Mouse (Mus musculus) stomach, embryonic 15.5 days (tissue): ENCODE results near the gene Qser1. TPM values are rescaled to one million over a fixed set of nuclear protein-coding genes. Genes with fewer than 3 reads are reported as not detected.

Experiments used
- ATAC-seq: fragments of 200-750 bp; cut with Nextera tagmentation; 2 replicates; pipeline ENCODE4 v1.8.0; 2017; ENCODE audit warnings: low read depth, moderate number of reproducible peaks, moderate TSS enrichment; ENCODE audit not compliant: insufficient read depth, low FRiP score
- H3K27ac ChIP-seq: fragments of 300-500 bp; sonication (generic); 2 replicates; pipeline ENCODE4 v1.5.1; 2015; ENCODE audit warnings: mild to moderate bottlenecking, inconsistent platforms
- H3K27me3 ChIP-seq: fragments of 300-500 bp; sonication (generic); replicated peaks from 2 replicates; pipeline ENCODE4 v1.6.1; 2015; ENCODE audit warnings: inconsistent platforms
- H3K36me3 ChIP-seq: fragments of 300-500 bp; sonication (generic); 2 replicates; pipeline ENCODE4 v1.6.1; 2015; ENCODE audit warnings: inconsistent platforms
- H3K4me1 ChIP-seq: fragments of 300-500 bp; sonication (generic); 2 replicates; pipeline ENCODE4 v1.6.1; 2015; ENCODE audit warnings: inconsistent platforms
- H3K4me2 ChIP-seq: fragments of 300-500 bp; sonication (generic); 2 replicates; pipeline ENCODE4 v1.6.1; 2015; ENCODE audit warnings: mild to moderate bottlenecking, inconsistent platforms
- H3K4me3 ChIP-seq: fragments of 300-500 bp; sonication (generic); replicated peaks from 2 replicates; pipeline ENCODE4 v1.5.1; 2015; ENCODE audit warnings: inconsistent platforms
- H3K9ac ChIP-seq: fragments of 300-500 bp; sonication (generic); 2 replicates; pipeline ENCODE4 v1.6.1; 2015; ENCODE audit warnings: inconsistent platforms
- H3K9me3 ChIP-seq: fragments of 300-500 bp; sonication (generic); 2 replicates; pipeline ENCODE4 v1.6.1; 2016; ENCODE audit warnings: inconsistent platforms
- WGBS: fragments of 180-500 bp; shearing (Covaris S2); methylation state at CpG from one replicate; pipeline ENCODE4 v1.1.7; 2015; 5-methylcytosine and 5-hydroxymethylcytosine counted together
- polyA plus RNA-seq: library from polyadenylated mRNA; unstranded; fragments of >200 nt; fragmentation: Nextera tagmentation; extraction: Ambion mirVana; gene quantifications from 2 replicates; pipeline ENCODE4 v1.2.1, GENCODE M21; 2015

Gene Qser1
- polyA plus RNA-seq, 1 experiment from 2014 or later: 7.9 TPM

DNA sequence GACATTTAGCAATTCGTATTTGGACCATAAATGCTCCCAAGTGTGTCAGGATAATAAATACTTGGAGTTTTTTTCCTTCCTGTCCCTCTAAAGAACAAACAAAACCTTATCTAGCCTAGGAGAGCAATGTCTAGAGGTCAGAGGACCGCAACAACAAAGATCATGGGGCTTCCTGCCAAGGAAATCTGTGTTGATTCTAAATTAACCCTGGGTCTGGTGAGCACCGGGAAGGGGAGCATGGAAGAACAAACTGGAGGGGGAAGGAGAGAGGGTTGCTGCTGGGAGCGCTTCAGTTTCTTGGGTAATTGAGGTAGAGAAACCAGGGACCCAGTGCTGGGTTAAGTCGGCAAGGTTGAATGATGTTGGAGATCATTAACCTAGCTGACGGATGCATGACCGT, 73.4 kb downstream of the Qser1 start:
- Histone ChIP-seq H3K36me3 (no peaks in the 10 kb centered on the region), H3K4me1 (0 out of 2 replicates have a peak, but pooled peaks cover 10% of the 10 kb centered on the region), H3K27ac (no peak overlapping the region), H3K9ac (no peak overlapping the region; the same call in 1 of the 2 replicates), H3K9me3 (no peaks in the 10 kb centered on the region), H3K4me3 (peak overlapping the region; percentile 68), H3K4me2 (peak overlapping the region; percentile 76), H3K27me3 (no peaks in the 10 kb centered on the region)
- 11% methylated on average over 7 of the region's 7 CpGs for WGBS
- no peak for ATAC-seq

DNA sequence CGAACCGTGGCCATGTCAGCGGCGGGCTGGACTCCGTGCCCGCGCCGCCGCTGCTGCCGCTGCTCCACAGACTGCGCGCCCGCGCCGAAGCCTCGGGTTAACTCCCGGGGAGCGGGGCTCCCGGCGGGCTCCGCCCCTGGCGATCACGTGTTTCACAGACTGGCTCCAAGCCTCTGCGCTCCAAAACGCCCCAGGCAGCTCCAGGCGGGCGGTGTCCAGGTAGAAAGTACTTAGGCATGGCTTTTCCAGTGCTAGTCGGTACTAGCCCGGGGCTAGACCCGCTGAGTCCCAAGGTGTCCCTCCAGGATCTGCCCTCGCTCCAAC, 73.9 kb downstream of the Qser1 start, which contains the start of gene Depdc7:
Gene Depdc7, minus strand, starts transcription at position 138 of the 324 bp plus-strand sequence.
- peak; percentile 91 for ATAC-seq
- Histone ChIP-seq H3K9me3 (no peaks in the 10 kb centered on the region), H3K4me2 (peak within 1 kb of the TSS; percentile 76), H3K9ac (peak within 1 kb of the TSS; percentile 72), H3K36me3 (no peaks in the 10 kb centered on the region), H3K27me3 (no peaks in the 10 kb centered on the region), H3K27ac (peak within 1 kb of the TSS; percentile 22; the same call in 1 of the 2 replicates), H3K4me3 (peak within 1 kb of the TSS; percentile 68), H3K4me1 (0 out of 2 replicates have a peak, but pooled peaks cover 10% of the 10 kb centered on the region)
- WGBS: under 1% methylated on average over 31 of the region's 31 CpGs

DNA sequence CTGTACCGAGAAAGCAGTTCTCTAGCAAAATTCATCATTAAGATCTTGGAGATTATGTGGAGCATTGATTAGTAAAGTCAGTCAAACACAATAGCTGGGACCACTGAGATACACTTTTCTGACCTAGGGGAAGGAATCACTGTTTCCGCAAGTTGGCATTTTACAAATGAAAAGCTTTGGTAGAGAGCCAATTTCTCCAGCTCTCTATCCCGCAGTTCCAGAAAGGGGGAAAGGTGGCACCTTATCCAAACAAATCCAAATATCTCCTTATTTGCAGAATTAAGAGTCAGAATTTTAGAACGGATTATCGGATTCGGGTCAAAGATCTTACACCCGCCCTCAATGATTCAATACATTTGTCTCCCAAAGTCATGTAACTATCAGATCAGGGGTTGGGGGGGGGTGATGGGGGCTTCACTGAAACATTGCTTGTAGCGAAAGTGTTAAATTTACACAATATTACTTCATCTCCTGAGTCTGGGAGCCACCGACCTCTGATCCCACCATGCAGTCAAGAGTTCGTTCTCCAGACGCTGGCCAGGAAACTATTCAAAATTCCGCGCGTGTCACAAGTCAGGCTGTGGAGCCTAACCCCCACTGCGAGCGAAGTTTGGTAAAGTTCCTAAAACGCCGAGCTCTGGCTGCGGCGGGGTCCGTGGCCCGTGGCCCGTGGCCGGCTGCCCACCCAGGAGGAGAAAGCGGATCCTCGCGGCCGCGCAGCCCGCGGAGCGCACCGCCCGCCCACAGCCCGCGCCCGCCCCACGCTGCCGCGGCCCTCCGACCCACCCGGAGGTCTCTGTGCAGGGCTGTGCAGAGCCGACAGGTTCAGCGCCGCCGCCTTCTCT, 74.4 kb downstream of the Qser1 start:
- WGBS: 6% methylated on average over 30 of the region's 46 CpGs
- Histone ChIP-seq H3K27me3 (no peaks in the 10 kb centered on the region), H3K9ac (peak overlapping the region; percentile 72), H3K9me3 (no peaks in the 10 kb centered on the region), H3K36me3 (no peaks in the 10 kb centered on the region), H3K27ac (peak overlapping the region; percentile 22; the same call in 1 of the 2 replicates), H3K4me3 (peak overlapping the region; percentile 68), H3K4me2 (peak overlapping the region; percentile 76), H3K4me1 (0 out of 2 replicates have a peak, but pooled peaks cover 10% of the 10 kb centered on the region)
- ATAC-seq: peak; percentile 32; the same call in 1 of the 2 replicates

DNA sequence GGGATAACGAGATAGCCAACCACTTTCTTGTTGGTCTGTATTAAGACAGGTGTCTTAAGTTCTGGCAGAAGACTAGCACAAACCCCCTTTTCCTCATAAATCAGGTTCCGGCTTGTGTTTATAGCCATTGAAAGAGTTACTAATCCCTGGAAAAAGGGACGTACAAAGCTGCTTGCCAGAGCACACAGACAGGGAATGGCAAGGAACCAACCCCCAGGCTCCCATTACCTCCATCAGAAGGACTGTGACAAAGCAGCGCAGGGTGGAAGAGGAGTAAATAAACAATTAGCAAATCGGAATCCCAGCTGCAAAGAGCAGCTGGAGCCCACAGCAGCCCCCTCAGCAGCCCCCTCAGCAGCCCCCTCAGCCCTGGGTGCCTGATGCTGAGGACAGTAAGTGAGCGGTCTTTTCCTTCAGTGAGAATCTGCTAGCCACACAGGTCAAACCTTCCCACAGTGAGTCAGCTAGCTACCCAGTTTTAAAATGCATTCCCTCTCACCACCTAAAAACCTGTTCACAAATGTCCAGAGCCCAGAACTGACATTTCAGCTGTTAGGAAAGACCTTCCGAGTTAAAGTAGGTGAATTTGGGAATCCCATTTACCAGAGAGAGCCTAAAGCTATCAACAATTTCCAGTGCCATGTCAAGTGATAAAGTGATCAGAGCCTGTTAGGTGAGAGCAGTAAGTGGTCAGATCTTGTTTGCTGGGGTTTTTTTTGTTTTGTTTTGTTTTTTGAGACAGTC, 75.4 kb downstream of the Qser1 start:
- Histone ChIP-seq H3K4me2 (peak overlapping the region; percentile 76), H3K36me3 (no peaks in the 10 kb centered on the region), H3K9me3 (no peaks in the 10 kb centered on the region), H3K27ac (no peak overlapping the region), H3K9ac (no peak overlapping the region), H3K4me1 (0 out of 2 replicates have a peak, but pooled peaks cover 10% of the 10 kb centered on the region), H3K4me3 (0 out of 2 replicates have a peak overlapping the region, but pooled peaks have one; percentile 68), H3K27me3 (no peaks in the 10 kb centered on the region)
- no peak for ATAC-seq
- 31% methylated on average over 7 of the region's 7 CpGs for WGBS

DNA sequence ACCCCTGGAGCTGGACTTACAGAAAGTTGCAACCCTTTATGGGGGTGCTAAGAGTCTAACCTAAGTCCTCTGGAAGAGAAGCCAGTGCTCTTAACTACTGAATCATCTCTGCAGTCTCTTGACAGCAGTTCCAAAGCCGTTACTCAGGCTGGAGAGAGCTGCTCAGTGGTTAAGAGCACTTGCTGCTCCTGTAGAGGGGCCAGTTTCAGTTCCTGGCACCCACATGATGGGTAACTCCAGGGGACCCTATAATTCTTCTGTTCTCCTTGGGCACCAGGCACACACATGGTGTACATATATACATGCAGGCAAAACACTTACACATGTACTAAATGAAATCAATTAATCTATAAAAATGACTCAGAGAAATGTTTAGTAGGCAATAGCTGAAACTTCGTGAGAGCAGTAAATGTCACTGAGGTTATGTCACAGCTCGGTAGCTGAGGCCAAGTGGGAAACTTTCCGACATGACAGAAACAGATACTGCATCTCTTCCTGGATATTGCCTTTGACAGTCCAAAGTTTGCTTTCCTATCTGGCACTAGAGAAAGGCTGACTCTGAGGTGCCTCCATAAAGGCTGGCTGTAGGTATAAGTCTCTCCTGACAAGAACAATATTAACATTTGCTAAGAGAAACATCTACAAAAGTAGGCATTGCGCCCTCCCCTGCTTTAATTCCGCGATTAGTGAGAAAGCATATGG, 76.2 kb downstream of the Qser1 start:
- Histone ChIP-seq H3K27ac (no peak overlapping the region), H3K9me3 (no peaks in the 10 kb centered on the region), H3K27me3 (no peaks in the 10 kb centered on the region), H3K4me3 (no peak overlapping the region), H3K9ac (no peak overlapping the region), H3K36me3 (no peaks in the 10 kb centered on the region), H3K4me2 (peak overlapping the region; percentile 76; the same call in 1 of the 2 replicates), H3K4me1 (0 out of 2 replicates have a peak, but pooled peaks cover 10% of the 10 kb centered on the region)
- no peak for ATAC-seq
- WGBS: 52% methylated on average over 7 of the region's 7 CpGs

DNA sequence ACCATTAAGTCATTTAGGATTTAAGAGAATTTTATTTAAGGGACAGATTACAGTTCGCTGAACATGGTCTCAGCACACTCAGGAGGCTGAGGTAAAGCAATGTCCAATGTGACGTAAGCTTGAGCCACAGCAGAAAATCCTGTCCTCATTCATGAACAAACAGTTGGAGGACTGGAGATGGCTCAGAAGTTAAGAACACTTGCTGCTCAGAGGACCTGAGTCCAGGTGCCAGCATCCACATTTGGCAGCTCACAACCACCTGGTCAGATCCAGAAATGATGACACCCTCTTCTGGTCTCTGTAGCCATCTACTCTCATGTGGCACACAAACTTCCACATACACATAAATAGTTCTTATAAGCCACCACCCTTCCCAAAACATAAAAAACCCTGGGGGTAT, 76.9 kb downstream of the Qser1 start:
- no peak for ATAC-seq
- WGBS: 91% methylated on average over 2 of the region's 2 CpGs
- no peak overlapping the region for H3K9ac ChIP-seq
- no peaks in the 10 kb centered on the region for H3K9me3 ChIP-seq
- no peak overlapping the region for H3K4me3 ChIP-seq
- H3K4me2 ChIP-seq: no peak overlapping the region
- no peak overlapping the region for H3K27ac ChIP-seq
- no peaks in the 10 kb centered on the region for H3K27me3 ChIP-seq
- H3K36me3 ChIP-seq: no peaks in the 10 kb centered on the region
- H3K4me1 ChIP-seq: 0 out of 2 replicates have a peak, but pooled peaks cover 10% of the 10 kb centered on the region

DNA sequence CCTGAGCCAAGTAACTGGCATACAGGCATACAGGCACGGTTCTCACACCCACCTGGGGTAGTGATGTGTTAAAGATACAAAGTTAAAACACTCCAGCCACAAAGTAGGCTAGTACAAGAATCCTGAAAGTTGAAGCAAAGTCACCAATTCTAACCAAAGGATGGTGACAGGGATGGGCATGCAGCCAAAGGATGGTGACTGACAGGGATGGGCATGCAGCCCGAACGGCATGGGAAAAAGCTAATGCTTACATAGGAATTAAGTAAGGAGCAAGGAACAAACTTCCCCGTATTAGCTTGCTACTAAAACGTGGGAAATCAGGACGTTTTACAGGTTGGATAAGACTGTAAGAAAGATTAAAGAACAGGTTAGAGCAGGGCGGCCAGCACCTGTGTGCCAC, 80.3 kb downstream of the Qser1 start:
- WGBS: 59% methylated on average over 7 of the region's 7 CpGs
- Histone ChIP-seq H3K4me3 (no peak overlapping the region), H3K27me3 (no peaks in the 10 kb centered on the region), H3K9me3 (no peaks in the 10 kb centered on the region), H3K4me2 (no peak overlapping the region), H3K27ac (no peak overlapping the region), H3K4me1 (0 out of 2 replicates have a peak, but pooled peaks cover 3% of the 10 kb centered on the region), H3K9ac (no peak overlapping the region), H3K36me3 (no peaks in the 10 kb centered on the region)
- ATAC-seq: no peak

DNA sequence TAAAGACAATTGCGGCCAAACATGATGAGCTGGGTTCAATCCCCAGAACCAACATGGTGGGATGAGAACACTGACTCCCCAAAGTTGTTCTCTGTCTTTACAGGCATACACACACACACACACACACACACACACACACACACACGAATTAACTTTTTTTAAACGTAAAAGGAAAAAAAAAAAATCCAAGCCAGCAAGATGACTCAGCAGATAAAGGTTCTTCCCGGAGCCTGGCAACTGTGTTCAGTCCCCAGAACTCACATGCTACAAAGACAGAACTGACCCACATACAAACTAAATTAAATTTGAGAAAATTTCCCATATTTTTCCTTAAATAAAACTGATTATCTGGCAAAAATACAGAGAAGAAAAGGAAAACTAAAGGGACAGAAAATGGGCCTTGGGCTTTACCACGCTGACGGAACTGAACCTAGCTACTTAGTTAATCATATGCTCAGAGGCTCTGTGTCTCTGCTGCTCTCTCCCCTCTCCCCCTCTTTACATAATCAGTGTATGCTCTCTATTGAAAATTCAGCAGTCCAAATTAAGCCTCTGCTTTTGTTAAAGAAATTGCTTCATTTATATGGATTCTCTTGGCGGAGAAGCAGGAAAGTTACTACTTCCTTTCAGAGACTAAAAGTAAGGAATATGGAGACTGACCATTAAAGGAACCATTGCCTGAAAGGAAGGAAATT, 83.9 kb downstream of the Qser1 start:
- H3K4me3 ChIP-seq: no peak overlapping the region
- H3K4me2 ChIP-seq: no peak overlapping the region
- H3K27ac ChIP-seq: no peak overlapping the region
- no peaks in the 10 kb centered on the region for H3K27me3 ChIP-seq
- ATAC-seq: no peak
- H3K4me1 ChIP-seq: no peaks in the 10 kb centered on the region
- 64% methylated on average over 7 of the region's 7 CpGs for WGBS
- H3K36me3 ChIP-seq: no peaks in the 10 kb centered on the region
- no peak overlapping the region for H3K9ac ChIP-seq
- H3K9me3 ChIP-seq: no peaks in the 10 kb centered on the region

DNA sequence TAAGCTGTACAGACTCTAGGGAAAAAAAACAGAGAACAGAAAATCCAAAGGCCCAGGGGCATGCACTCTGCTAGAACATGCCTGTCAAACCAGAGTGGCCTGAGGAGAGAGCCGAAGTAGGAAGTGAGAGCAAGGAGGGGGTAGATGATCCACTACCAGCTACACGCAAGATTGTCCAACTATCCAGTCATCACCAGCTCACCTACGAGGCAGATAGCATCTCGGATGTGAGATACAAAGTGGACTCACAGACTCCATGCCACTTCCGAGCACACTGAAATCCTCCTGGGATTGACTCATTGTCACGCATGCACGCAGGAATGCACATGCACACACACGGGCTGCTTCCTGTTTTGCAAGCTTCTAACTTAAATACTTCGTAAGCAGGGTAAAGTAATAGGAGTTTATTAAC, 84.5 kb downstream of the Qser1 start:
- Histone ChIP-seq H3K27ac (no peak overlapping the region), H3K4me3 (no peak overlapping the region), H3K4me1 (no peaks in the 10 kb centered on the region), H3K27me3 (no peaks in the 10 kb centered on the region), H3K4me2 (no peak overlapping the region), H3K36me3 (no peaks in the 10 kb centered on the region), H3K9ac (no peak overlapping the region), H3K9me3 (no peaks in the 10 kb centered on the region)
- no peak for ATAC-seq
- WGBS: 71% methylated on average over 9 of the region's 9 CpGs

DNA sequence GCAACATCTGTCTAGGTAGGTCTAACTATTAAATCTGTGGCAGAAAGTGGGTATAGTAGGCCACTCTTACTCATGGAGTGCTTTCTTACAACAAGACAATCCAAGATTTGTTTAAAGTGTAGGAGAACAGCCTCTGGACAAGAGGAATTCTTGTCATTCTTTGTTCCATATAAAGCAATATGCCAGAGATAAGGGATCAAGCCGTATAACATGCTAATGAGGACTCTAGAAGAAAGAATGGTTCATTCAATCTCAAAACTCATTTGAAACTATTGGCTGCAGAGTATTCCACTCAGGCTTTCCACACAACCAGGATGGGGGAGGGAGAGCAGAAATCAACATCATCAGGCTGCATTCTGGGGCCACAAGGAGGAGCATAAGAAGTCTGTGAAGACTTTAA, 89.2 kb downstream of the Qser1 start:
- 66% methylated on average over 1 of the region's 1 CpGs for WGBS
- Histone ChIP-seq H3K27me3 (no peaks in the 10 kb centered on the region), H3K4me3 (no peak overlapping the region), H3K4me2 (no peak overlapping the region), H3K36me3 (no peaks in the 10 kb centered on the region), H3K9me3 (no peaks in the 10 kb centered on the region), H3K4me1 (no peaks in the 10 kb centered on the region), H3K9ac (no peak overlapping the region), H3K27ac (no peak overlapping the region)
- ATAC-seq: no peak

DNA sequence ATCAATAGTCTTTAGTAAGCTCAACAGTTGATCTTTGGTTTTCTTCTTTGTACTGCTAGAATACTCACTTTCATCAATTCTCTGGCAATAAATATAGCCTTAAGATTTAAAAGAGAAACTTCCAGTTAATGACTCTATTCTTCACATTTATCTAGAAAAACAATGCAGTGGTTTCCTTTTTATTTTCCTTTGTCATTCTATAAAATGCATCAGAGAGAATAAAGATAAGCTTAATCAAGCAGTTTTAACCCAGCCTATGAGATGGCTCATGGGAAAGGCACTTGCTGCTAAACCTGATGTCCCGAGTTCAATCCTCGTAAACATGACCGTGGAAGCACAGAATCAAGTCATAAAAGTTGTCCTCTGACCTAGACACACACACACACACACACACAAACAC, 94.5 kb downstream of the Qser1 start:
- Histone ChIP-seq H3K27me3 (no peaks in the 10 kb centered on the region), H3K36me3 (no peaks in the 10 kb centered on the region), H3K4me3 (no peak overlapping the region), H3K9ac (no peak overlapping the region), H3K4me1 (no peaks in the 10 kb centered on the region), H3K9me3 (no peaks in the 10 kb centered on the region), H3K4me2 (no peak overlapping the region), H3K27ac (no peak overlapping the region)
- no peak for ATAC-seq
- WGBS: 81% methylated on average over 3 of the region's 3 CpGs
